Mouse (Mus musculus) stomach, postnatal 0 days (tissue): Measurements from ENCODE around the gene Tnfrsf25. TPM values are rescaled to one million over a fixed set of nuclear protein-coding genes. Genes with fewer than 3 reads are reported as not detected.

ENCODE experiments used
- ATAC-seq: fragments of 200-750 bp; cut with Nextera tagmentation; 2 replicates; pipeline ENCODE4 v1.8.0; 2017; ENCODE audit not compliant: low FRiP score, low TSS enrichment
- DNase-seq: peaks from one replicate; pipeline ENCODE4 v3.0.0-alpha.2; 2016; ENCODE audit warnings: low spot score
- H3K27ac ChIP-seq: fragments of 300-500 bp; sonication (generic); replicated peaks from 2 replicates; pipeline ENCODE4 v1.5.1; 2014; ENCODE audit warnings: mild to moderate bottlenecking, control low read depth
- H3K27me3 ChIP-seq: fragments of 300-500 bp; sonication (generic); 2 replicates; pipeline ENCODE4 v1.6.1; 2014; ENCODE audit warnings: low read length; ENCODE audit not compliant: control insufficient read depth, insufficient read depth
- H3K36me3 ChIP-seq: fragments of 300-500 bp; sonication (generic); 2 replicates; pipeline ENCODE4 v1.6.1; 2014; ENCODE audit warnings: low read length, mixed read lengths; ENCODE audit not compliant: control insufficient read depth, insufficient read depth
- H3K4me1 ChIP-seq: fragments of 300-500 bp; sonication (generic); replicated peaks from 2 replicates; pipeline ENCODE4 v1.6.1; 2014; ENCODE audit warnings: antibody characterized with exemption; ENCODE audit not compliant: control insufficient read depth, insufficient read depth
- H3K4me2 ChIP-seq: fragments of 300-500 bp; sonication (generic); replicated peaks from 2 replicates; pipeline ENCODE4 v1.6.1; 2014; ENCODE audit warnings: low read depth, mild to moderate bottlenecking, control low read depth, moderate library complexity
- H3K4me3 ChIP-seq: fragments of 300-500 bp; sonication (generic); 2 replicates; pipeline ENCODE4 v1.5.1; 2014; ENCODE audit warnings: low read depth, low read length, control low read depth
- H3K9ac ChIP-seq: fragments of 300-500 bp; sonication (generic); 2 replicates; pipeline ENCODE4 v1.6.1; 2014; ENCODE audit warnings: mild to moderate bottlenecking, low read length, control low read depth, mixed read lengths
- H3K9me3 ChIP-seq: fragments of 300-500 bp; sonication (generic); 2 replicates; pipeline ENCODE4 v1.6.1; 2016; ENCODE audit warnings: low read length; ENCODE audit not compliant: control insufficient read depth
- CTCF ChIP-seq: IDR thresholded peaks from 2 replicates; pipeline ENCODE4 v1.5.1; 2016; ENCODE audit warnings: antibody characterized with exemption, low read depth, mild to moderate bottlenecking, moderate library complexity
- EP300 ChIP-seq: optimal IDR thresholded peaks from 2 replicates; pipeline ENCODE3; 2016; ENCODE audit warnings: antibody characterized with exemption
- WGBS: fragments of 180-500 bp; shearing (Covaris S2); extraction: QIAGEN DNeasy Blood & Tissue Kit; methylation state at CpG from one replicate; pipeline ENCODE4 v1.1.7; 2014; 5-methylcytosine and 5-hydroxymethylcytosine counted together
- polyA plus RNA-seq: library from polyadenylated mRNA; unstranded; fragments of >200 nt; fragmentation: Nextera tagmentation; extraction: Ambion mirVana; gene quantifications from 2 replicates; pipeline ENCODE4 v1.2.1, GENCODE M21; 2015

Tnfrsf25 gene
- polyA plus RNA-seq, 1 experiment from 2014 or later: 0.49 TPM

- DNase-seq: peak; percentile 76
- no peaks in the 10 kb centered on the region for H3K36me3 ChIP-seq
- peak within 1 kb of the TSS; percentile 41 for H3K9ac ChIP-seq
- no peaks in the 10 kb centered on the region for H3K9me3 ChIP-seq
- TF ChIP-seq CTCF (no peak), EP300 (no peak)
- peak within 1 kb of the TSS; percentile 60 for H3K4me2 ChIP-seq
- peak within 1 kb of the TSS; percentile 39 for H3K4me3 ChIP-seq
- H3K27ac ChIP-seq: no peak within 1 kb of the TSS
- 2% methylated on average over 48 of the region's 57 CpGs for WGBS
- 0 out of 2 replicates have a peak, but pooled peaks cover 2% of the 10 kb centered on the region for H3K27me3 ChIP-seq
- H3K4me1 ChIP-seq: 0 out of 2 replicates have a peak, but pooled peaks cover 2% of the 10 kb centered on the region
- ATAC-seq: peak; percentile 55
Observed at GRCm38 (mm10) chr4:152151966-152152544, 36.3 kb downstream of the Tnfrsf25 start, which contains the start of gene Espn. TSS of gene Espn (minus strand) at chr4:152152371.

GRCm38 (mm10) chr4:152153771-152154177 is 38.0 kb downstream of the Tnfrsf25 start:
- 0 out of 2 replicates have a peak, but pooled peaks cover 2% of the 10 kb centered on the region for H3K27me3 ChIP-seq
- no peak overlapping the region for H3K9ac ChIP-seq
- H3K4me2 ChIP-seq: peak overlapping the region; percentile 45; the same call in 1 of the 2 replicates
- no peaks in the 10 kb centered on the region for H3K9me3 ChIP-seq
- H3K4me1 ChIP-seq: 0 out of 2 replicates have a peak, but pooled peaks cover 8% of the 10 kb centered on the region
- 2% methylated on average over 23 of the region's 23 CpGs for WGBS
- H3K4me3 ChIP-seq: 0 out of 2 replicates have a peak overlapping the region, but pooled peaks have one; percentile 12
- H3K27ac ChIP-seq: peak overlapping the region; percentile 61; the same call in 1 of the 2 replicates
- no peak for TF ChIP-seq EP300
- peak; percentile 92 for TF ChIP-seq CTCF
- peak; percentile 97 for DNase-seq
- peak; percentile 91 for ATAC-seq
- no peaks in the 10 kb centered on the region for H3K36me3 ChIP-seq

- Histone ChIP-seq H3K4me2 (no peak overlapping the region), H3K27me3 (peaks cover 8% of the 10 kb centered on the region; the same call in 1 of the 2 replicates), H3K9me3 (no peaks in the 10 kb centered on the region), H3K9ac (no peak overlapping the region), H3K36me3 (no peaks in the 10 kb centered on the region), H3K27ac (no peak overlapping the region), H3K4me1 (0 out of 2 replicates have a peak, but pooled peaks cover 10% of the 10 kb centered on the region), H3K4me3 (no peak overlapping the region)
- no peak for TF ChIP-seq EP300
- peak; percentile 23 for TF ChIP-seq CTCF
- WGBS: 65% methylated on average over 4 of the region's 4 CpGs
- DNase-seq: no peak
- ATAC-seq: no peak
Observed at GRCm38 (mm10) chr4:152155019-152155418, 39.3 kb downstream of the Tnfrsf25 start.

- peak overlapping the region; percentile 51 for H3K4me2 ChIP-seq
- peaks cover 11% of the 10 kb centered on the region; the same call in 1 of the 2 replicates for H3K27me3 ChIP-seq
- H3K36me3 ChIP-seq: no peaks in the 10 kb centered on the region
- no peaks in the 10 kb centered on the region for H3K9me3 ChIP-seq
- ATAC-seq (no peak), DNase-seq (peak; percentile 64)
- H3K27ac ChIP-seq: no peak overlapping the region
- H3K9ac ChIP-seq: no peak overlapping the region
- H3K4me1 ChIP-seq: 0 out of 2 replicates have a peak, but pooled peaks cover 10% of the 10 kb centered on the region
- WGBS: 14% methylated on average over 21 of the region's 21 CpGs
- TF ChIP-seq EP300 (no peak), CTCF (peak; percentile 79)
- peak overlapping the region; percentile 26 for H3K4me3 ChIP-seq
Observed at GRCm38 (mm10) chr4:152157779-152158584, 42.2 kb downstream of the Tnfrsf25 start.

GRCm38 (mm10) chr4:152158585-152159284 is 43.0 kb downstream of the Tnfrsf25 start, which contains the start of gene Hes2:
TSS of gene Hes2 (plus strand) at chr4:152158867.
- 0 out of 2 replicates have a peak, but pooled peaks cover 8% of the 10 kb centered on the region for H3K4me1 ChIP-seq
- peak within 1 kb of the TSS; percentile 26 for H3K4me3 ChIP-seq
- H3K4me2 ChIP-seq: peak within 1 kb of the TSS; percentile 51
- H3K27me3 ChIP-seq: peaks cover 11% of the 10 kb centered on the region; the same call in 1 of the 2 replicates
- WGBS: 3% methylated on average over 33 of the region's 35 CpGs
- 0 out of 2 replicates have a peak within 1 kb of the TSS, but pooled peaks have one; percentile 18 for H3K9ac ChIP-seq
- H3K27ac ChIP-seq: no peak within 1 kb of the TSS
- H3K9me3 ChIP-seq: no peaks in the 10 kb centered on the region
- ATAC-seq (no peak), DNase-seq (peak; percentile 64)
- H3K36me3 ChIP-seq: no peaks in the 10 kb centered on the region
- TF ChIP-seq EP300: no peak
- no peak for TF ChIP-seq CTCF
